Mouse (Mus musculus): ENCODE results near the gene Acox2.

DNA sequence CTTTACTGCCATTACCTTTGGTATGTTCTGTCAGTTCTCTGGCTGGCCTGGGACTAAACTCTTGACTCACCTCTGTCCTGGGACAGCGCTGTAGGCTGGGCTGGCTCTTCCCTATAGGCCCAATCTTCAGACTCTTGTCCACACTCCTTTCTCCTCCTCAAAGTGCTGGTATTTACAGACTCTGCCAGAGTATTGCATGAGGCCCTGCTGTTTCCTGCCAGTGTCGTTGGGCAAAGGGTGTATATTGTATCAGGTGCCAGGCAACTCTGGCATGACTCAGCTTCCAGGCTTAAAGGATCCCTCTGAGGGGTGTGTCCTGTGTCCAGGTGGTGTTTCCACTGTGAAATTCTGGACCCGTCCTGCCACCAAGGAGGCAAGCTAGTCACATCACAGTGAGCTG lies 401 bp downstream of the Acox2 start:
- TF ChIP-seq CTCF (IDR thresholded peaks at IDR 0.05; ENCODE audit: low read depth, low read length): no peak
- TF ChIP-seq POLR2A (IDR thresholded peaks at IDR 0.05; ENCODE audit: borderline replicate concordance, low read depth, low read length): no peak
